Mouse (Mus musculus) urinary bladder, postnatal 4 days (tissue): ENCODE measurements around the gene Spats2.

Experiments
- DNase-seq, 2 experiments: peaks; one replicate each; pipeline ENCODE4 v3.0.0; 2021 to 2022; ENCODE audit warnings: low spot score in 2 of 2

Spats2 gene

DNA sequence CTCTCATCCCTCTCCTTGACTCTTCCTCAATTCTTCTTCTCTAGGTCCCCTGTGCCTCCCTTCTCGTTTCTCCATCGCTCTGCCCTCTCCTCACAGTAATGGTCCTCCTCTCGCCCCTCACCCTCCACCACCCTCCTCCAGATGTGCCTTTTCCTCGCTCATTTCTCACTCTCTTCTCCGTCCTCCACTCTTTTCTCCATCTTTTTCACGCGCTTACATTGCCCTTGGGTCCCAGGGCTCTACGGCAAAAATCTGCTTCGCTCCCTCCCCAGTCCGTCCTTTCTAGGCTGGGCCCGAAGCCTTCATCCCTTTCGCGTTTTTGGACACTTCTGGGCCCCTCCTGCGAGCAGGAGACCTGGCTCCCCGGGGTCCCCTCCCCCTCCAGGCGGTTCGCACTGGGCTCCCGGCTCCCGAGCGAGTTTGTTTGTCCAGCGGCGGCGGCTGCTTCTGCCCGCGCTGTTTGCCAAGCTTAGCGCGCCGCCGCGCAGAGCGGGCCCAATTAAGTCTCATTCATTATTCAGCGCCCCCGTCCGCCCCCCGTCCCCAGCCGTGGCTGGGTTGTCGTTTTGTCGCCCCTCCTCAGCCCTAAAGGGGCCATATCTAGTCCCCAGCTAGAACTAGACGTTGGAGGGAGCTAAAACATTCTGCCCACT is 27.8 kb upstream of the Spats2 start:
- no peak for DNase-seq

DNA sequence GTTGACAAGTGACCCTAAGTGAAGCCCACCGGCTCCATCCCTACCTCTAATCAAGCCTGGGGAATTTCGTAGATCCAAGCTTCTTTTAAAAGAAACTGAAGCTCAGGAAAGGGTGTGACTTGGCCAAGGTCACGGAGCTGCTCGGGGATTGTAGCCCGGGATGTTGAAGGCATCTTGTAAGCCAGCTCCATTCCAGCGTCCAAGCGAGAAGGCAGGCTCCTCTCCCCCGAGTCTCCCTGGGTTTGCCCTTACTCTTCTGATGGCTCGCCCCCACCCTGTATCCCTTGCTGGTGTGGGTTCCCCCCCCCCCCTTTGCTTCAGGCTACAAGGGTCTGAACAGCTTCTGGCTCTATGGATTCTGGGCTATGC is 27.2 kb upstream of the Spats2 start:
- no peak for DNase-seq

DNA sequence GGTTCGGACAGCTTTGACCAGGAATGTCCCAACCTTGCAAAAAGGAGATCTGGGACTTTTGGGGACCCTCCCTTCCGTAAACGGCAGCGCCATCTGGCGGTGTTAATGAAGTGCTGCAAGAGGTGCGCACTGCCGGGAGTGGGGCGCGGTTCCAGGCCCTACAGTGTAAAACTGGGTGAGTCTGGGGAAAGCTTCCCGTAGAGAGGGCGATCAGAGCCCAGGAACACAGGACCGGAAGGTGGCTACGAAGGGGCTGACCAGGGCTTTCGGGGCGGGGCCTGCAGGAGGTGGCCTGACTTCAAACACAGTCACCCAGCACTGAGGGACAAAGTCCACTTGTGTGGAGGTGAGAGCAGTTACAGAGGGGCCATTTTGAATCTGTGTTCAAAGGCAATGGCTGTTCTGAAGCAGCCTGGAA is 26.6 kb upstream of the Spats2 start:
- peak; percentile 51 to 68 for DNase-seq

DNA sequence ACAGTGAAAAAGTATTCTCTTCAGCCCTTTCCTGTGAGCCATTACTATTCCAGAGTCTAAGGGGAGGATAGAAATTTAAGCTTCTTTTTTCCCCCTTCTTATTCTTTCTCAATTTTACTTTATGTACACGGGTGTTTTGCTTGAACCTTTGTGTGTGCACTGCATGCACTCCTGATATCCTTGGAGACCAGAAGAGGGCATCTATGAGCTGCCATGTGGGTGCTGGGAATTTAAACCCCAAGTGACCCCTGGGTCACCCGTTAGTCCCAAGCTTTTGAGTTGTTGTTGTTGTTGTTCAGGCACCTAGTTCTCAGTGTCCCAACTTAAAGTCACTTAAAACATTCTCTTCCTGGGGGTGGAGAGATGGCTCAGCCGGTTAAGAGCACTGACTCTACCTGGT is 25.7 kb upstream of the Spats2 start:
- DNase-seq, result no peak

DNA sequence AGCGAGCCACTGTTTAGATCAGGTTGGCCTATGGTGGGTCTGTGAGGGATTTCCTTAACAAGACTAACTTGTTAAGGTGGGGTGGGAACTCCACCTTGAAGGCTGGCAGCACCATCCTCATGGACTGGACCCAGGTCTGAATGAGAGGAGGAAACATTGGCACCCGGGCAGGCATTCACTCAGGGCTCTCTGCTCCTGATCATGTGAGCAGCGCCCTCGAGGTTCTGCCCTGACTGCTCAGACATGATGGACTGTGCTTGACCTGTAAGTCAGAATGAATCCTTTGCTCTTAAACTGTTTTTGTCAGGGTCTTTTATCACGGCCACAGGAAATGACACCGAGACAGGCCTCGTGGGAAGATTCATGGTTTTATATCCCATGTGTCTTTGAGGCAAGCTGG is 20.5 kb upstream of the Spats2 start:
- DNase-seq, result no peak

DNA sequence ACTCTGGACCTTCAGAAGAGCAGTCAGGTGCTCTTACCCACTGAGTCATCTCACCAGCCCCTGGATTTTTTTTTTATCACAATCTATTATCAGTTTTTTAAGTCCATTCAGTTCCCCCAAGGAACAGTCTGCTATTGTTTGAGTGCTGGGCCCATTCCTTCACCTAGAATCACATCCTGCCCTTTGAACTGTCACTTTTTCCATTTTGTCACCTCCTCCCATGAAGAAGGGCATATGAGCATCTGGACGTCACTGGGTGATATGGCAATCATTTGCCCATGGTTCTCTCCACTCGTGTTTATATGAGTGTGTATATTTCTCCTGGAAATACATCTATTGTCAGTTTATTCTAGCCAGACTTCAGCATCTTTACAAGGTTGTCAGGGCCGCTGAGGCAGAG is 17.9 kb upstream of the Spats2 start:
- no peak for DNase-seq

DNA sequence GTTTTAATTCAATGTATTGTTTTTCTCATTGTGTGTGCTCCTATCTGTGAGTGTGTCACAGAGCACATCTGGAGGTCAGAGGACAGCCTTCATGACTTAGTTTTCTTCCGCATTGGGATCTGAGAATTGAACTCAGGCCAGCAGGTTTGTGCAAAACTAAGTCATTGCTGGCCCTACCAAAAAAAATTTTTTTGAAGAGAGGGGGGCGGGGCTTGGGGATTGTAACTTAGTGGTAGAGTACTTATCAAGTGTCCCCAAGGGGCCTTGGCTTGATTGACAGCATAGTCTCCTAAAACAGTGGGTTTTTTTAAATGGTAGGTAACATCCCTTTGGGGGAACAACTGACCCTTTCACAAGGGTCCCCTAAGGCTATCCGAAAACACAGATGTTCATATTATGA is 14.6 kb upstream of the Spats2 start:
- DNase-seq, result no peak

DNA sequence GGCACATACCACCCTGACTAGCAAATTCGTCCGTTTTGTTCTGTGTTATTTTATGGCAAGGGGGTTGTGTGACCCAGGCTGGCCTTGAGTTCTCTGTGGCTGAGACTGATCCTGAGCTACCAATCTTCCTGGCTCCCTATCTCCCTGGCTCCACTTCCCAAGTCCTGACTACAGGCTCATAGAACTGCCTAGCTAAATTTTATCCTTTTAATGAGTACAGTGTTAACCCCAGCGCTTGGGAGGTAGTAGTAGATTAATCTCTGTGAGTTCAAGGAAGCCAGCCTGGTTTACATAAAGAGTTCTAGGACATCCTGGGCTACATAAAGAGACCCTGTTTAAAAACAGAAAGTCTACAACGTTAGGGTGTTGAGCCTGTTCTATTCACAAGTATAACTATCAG is 13.9 kb upstream of the Spats2 start:
- no peak for DNase-seq

DNA sequence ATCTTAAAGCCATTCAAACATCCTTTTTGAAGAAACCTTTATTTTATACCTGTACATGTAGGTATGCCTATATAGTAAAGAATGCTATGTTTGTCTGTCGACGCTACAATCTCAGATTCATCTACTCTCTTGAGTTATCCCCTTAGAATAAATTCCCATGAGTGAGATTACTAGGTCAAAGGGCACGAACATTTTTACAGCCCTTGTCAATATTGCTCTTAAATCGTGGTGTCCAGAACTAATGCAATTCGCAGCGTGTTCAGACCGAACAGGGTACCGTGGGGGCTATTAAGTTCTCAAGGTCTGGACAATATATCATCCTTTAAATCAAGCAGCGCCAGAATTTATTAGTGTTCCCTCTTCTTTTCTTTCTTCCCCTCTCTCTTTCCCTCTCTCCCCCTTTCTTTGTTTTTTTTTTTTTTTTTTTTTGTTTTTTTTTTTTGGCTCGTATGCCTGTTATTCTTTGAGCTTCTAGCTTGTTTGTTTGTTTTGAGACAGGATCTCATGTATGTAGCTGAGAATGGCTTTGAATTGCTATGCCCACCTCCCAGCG is 12.8 kb upstream of the Spats2 start:
- no peak for DNase-seq

DNA sequence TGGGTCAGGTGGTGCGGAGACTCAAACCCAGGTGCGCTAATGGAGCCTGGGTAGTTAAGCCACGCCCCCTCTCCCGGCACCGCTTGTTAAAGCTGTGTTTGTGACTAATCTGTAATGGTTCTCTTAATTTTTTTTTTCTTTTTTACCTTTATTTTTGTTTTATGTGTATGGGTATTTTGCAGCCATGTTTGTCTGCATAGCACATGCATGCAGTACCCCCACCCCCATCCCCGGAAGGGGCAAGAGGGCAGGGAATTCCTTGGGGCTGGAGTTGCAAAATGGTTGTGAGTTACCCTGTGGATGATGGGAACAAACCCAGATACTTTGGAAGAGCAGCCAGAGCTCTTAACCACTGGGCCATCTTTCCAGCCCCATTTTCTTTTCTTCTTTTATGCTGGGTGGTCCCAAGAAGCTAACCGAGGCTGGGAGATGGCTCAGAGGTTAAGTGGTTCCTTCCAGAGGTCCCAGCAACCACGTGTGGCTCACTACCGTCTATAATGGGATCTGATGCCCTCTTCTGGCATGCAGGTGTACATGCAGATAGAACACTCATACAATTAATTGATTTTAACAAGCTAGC is 12.2 kb upstream of the Spats2 start:
- no peak for DNase-seq

DNA sequence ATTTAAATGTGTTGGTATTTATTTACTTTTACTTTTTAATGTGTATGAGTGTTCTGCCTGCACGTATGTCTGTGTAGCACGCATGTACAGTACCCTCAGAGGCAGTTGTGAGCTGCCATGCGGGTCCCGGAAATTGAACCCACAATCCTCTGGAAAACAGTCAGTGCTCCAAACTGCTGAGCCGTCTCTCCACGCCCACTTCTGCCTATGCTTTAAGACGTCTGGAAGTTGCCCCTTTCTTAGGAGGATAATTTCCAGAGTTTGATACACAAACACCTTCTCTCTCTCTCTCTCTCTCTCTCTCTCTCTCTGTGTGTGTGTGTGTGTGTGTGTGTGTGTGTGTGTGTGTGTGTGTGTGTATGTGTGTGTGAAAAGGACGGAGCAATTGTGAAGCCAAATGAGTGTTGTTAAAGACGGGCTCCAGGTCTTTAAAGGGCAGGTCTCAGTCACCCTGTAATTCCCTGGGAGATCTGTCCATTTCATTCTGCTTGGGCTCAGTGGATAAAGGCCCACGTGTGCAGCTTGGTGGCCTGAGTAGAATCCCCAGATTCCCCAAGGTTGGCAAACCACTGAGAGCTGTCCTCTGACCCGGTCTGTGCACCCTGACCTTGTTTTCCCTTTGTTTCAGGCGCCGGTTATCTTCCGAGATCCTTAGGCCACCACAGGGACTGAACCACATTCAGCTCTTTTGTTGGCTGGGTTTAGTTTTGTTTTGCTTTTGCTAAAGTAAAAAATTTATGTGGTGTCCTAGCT is 11.2 kb upstream of the Spats2 start:
- no peak for DNase-seq

DNA sequence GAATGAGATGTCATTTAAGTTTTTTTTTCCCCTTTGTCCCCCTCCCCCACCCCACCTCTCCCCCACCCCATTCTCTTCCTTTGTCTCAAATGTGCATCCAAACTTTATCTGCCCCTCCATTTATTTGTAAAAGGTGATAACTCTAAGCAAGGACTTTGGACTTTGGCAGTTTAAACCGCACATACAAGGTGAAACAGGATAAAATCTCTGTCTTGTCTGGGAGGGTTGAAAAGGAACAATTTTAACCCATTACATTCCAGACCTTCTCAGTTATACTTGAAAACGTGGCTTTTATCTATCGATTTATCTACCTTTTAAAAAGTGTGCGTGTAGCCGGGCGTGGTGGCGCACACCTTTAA is 10.7 kb upstream of the Spats2 start:
- no peak for DNase-seq

DNA sequence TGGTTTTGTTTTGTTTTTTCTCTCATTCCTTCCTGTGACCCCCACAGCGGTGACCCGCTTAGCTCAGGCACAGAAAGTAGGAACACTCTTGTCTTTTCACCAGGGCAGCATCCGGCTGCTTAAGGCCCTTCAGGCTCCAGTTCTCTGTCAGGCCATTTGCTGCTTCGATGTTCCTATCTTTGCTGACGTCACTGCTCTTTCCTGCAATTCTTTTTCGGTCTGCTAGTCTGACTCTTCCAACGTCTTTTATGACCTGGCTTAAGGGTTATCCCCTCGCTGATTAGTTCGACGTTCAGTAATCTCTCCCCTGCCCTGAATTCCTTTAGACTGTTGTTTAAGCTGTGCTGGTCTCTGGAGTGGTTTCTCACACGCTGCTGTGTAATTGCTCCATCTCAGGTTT is 9.2 kb upstream of the Spats2 start:
- DNase-seq, result no peak

DNA sequence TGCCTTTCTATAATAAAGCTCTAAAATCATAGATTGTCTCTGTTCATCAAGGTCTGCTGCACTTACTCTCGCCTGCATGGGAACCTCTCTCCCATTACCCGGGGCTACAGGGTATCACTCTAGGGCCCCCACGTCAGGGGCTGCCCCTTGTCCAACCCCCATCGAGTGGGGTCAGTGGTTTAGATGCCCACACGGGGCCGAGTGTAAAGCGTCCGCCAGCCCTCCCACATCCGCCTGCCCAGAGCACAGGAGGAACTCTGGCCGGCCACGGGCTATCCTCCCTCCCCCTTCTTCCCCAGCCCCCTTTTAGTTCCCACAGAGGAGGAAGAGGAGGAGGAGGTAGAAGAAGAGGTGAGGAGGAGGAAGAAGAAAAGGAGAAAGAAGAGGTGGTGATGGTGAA is 4.9 kb upstream of the Spats2 start:
- no peak for DNase-seq

DNA sequence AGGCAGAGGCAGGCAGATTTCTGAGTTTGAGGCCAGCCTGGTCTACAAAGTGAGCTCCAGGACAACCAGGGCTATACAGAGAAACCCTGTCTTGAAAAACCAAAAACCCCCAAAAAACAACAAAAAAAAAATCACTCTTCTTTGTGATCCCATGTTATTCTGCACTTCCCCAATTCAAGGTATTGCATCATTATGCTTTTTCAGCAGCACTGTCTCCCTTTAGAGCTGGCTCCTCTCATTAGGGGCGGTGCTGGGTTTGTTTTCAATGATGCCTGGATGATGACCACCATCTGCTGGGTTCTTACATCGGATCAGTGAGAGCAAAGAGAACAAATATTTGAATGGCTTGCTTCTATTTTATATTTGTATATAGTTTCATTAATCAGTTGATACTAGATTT is 3.1 kb upstream of the Spats2 start:
- DNase-seq, result no peak

DNA sequence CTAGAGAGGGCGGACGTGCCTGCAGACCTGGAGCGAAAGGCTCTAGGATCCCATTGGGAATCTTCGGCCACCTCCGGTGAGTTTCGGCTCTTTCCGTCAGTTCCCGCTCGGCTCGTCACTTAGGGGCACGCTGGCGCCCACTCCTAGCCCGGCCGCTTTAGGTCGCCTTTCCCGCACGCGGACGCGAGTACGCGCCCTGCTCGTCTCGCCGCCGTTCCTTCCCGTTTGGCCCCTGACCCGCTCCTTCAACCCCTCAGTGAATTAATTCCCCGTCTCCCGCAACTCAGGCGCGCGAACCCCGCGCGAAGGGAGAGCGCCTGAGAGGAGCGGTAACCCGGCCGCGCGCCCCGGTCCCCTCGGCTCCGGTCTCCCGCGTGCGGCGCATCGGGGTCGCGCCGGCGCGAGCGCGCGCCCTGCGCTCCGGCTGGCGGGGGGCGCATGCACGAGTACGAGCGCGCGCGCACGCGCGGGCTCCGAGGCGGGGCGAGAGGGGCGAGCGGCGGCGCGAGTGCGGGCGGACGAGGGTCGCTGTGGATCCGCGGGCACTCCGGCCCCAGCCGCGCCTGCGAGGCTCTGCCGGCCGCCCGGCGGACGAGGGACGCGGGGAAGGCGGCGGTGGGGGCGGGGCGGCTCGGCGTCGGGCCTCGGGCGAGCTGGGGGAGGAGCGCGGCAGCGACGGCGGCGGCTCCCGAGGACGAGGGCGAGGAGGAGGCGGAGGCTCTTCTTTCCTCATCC is 532 bp downstream of the Spats2 start:
- peak; percentile 81 to 88 for DNase-seq

DNA sequence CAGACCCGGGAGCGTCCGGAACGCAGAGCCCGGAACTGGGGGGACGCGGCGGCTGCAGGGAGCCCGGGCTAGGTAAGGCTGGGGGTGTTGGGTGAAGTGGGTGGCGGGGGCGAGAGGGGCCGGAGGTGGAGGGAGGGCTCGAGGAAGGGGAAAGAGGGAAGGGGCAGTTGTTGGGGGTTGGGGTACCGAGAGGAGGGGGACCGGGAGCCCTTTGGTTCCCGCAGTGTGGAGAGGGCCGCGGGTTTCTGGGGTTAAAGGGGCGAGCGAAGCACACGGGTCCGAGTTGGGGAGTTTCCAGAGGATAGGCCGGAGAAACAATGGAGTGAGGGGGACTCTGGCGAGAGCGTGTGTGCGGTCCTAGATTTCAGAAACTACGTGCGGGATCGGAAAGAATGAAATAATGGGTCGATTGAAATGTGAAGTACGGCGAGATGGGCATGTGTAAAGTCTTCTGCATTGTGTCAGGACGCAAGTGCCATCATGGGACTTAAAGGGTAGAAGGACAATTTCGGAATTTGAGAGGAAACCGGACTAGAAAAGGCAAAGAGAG is 1.2 kb downstream of the Spats2 start:
- DNase-seq, result no peak

DNA sequence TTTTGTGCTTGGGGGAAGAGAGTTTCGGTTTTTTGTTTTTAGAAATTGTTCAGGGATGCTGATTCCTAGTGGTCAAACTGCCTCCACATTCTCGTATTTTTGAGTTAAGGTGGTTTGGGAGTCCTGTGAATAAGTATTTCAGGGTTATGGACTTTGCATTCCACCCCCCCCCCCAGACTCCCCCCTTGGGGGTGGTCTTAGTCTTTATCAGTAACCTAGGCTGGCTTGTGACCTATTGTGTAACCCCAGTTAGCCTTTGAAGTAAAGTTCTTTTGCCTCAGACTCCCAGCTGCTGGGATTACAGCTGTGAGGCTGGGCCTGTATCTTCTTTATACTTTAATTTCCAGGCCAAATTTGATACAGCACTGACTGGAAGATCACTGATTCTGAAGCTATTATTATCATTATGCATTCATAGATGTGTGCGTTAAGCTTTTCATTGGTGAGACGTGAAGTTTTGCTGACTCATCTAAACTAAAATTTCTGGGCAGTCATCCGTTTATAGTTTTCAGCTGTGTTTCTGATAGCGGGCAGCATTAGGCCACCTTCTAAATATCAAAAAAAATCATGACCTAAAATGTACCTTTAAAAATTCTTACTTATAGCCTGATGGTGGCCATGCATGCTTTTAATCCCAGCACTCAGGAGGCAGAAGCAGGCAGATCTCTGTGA is 2.3 kb downstream of the Spats2 start:
- DNase-seq, result no peak

DNA sequence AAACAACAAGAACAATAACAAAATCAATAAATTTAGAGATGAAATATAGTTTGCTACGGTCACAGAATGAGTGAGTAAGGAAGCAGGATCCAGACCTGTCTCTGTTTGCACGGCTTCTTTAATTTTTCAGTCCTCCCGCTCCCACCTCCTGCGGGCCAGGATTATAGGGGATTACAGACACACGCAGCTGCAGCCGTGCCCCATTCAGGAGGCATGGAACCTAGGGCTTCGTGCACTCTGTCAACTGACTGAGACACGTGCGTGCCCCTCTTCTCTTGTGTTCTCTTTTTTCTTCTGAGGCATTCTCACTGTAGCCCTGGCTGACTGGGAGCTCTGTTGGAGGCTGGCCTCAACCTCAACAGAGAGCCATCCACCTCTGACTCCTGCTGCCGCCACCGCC is 3.7 kb downstream of the Spats2 start:
- no peak for DNase-seq

DNA sequence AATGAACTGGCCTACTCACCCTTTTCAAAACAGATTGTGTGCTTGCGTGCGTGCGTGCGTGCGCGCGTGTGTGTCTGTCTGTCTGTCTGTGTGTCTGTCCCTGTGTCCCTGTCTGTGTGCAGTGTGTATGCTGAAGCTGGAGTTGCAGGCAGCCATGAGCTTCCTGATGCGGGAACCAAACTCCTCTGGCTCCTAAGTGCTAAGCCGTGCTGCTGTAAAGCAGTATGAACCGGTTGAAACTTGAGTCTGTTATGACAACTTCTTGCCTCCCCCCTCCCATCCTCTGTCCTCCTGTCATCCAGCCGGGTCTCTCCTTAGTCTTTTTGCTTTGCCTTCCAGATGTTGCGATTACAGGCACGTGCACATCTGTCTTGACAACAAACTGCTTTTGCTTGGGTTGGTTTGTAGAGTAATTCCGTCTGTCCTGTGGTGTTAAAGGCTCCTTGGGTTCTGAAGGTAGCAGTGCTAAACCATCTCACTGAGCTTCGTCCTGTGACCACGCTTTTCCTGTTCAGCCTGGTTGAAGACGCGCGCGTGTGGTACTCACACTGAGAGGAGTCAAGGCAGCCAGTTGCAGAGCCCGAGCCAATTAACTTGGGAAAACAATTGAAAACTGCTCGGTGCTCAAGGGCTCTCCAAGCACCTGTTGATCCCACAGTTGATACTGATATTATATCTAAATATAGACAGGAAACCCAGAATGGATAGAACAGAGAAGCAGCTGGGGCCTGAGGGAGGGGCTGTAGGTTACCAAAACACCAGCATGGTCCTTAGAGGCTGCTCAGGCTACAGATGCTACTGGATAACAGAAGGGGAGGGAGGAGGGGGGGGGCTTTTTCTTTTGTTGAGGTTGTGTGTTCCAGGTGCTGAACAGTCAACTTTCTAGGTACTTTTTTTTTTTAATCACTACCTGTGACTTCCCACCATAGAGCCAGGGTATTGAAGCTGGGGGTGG is 4.5 kb downstream of the Spats2 start:
- no peak for DNase-seq

DNA sequence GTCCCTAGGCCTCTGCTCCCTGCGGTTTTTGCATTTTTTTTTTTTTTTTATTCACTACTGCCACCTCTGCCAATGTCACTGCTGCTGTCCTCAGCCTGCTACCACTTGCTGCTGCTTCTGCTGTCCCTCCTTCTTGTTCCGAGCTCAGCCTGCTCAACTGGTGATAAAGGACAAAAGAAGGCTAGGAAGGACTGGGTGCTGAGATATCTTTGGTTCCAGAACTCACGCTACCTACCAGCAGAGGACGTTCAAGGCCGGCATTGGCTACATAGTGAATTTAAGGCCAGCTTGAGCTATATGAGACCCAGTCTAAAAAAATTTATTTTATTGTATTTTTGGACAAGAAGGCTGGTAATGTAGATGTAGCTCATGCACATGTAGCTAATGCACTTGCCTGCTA is 12.7 kb downstream of the Spats2 start:
- DNase-seq, result no peak
